Mouse (Mus musculus): Measurements from ENCODE around the gene Olfr1458. TPM values are rescaled to one million over a fixed set of nuclear protein-coding genes. Genes with fewer than 3 reads are reported as not detected.

Gene Olfr1458
- not detected for total RNA-seq (2023)

DNA sequence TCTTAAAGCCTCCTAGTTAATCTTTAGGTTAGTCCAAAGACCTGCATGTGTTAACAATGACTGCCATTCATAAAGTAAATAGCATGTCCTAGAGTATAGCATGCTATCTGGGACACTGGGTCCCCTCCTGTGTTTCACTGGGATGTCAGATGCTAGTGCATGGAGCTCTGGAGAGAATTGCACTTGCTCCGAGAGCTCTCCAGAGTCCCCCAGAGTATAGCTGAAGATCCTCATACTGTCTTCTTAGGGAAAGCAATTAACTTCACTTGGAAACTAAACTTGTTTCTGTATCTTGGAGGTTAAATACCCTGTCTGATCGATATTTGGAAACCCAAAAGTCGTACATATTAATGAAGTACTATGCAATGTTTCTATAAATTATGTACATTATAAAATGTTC lies at the start of gene Olfr1458:
Olfr1458 (minus strand) TSS at position 101 of the 400 bp plus-strand sequence.

DNA sequence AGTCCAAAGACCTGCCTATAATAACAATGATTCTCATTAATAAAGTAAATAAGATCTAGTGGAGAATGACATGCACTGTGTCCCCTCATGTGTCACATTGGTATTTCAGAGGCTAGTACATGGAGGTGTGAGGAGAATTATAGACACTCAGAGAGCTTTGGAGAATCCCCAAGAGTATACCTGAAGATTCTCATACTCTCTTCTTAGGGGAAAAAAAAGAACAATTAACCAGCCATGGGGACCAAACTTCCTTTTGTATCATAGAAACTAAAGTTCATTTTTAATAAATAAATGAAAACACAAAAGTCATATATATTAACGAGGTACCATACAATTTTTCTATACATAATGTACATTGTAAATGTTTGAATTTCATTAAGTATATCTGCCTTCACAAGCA lies 42.9 kb upstream of the Olfr1458 start, which contains the start of gene Olfr1459:
Olfr1459 (minus strand) TSS at position 101 of the 400 bp plus-strand sequence.

DNA sequence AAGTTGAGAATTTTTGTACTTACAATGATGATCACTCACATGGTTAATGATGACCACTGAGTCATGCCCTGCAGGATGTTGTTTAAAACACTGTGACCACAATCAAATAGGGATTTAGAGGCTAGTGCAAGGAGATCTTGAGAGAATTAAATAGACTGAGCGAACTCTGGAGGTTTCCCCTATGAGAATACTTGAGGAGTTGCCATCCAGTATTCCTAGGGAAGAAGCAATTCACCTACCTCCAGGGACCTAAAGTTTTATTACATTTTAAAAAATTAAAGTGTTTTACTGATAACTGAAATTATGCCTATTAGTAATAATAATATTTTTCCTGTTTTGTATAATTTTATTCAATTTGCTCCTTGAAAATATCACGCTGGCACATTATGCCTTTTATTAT lies 8.8 kb downstream of the Olfr1458 start, which contains the start of gene Olfr1457:
Olfr1457 (minus strand) TSS at position 101 of the 400 bp plus-strand sequence.

DNA sequence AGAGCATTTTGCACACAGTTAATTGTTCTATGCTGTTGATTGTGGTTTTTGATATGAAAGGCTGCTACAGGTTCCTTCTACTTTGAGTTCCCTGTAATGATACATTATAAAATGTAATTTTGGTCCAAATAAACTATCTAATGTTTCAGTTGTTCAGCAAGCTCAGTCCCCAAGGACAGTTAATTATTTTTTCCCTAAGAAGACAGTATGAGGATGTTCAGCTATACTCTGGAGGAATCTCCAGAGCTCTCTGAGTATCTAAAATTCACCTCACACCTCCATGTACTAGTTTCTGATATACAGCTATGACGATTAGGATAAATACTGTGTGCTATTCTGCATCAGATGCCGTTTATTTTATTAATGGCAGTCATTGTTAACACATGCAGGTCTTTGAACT lies 46.3 kb downstream of the Olfr1458 start, which contains the start of gene Olfr1454:
Olfr1454 (plus strand) TSS at position 301 of the 400 bp plus-strand sequence.

Other genes starting within 250 kb of the Olfr1458 start
- not detected for gene Olfr1444, start 249.5 kb downstream of the Olfr1458 start, total RNA-seq (2023)
- not detected for gene Olfr1445, start 222.9 kb downstream of the Olfr1458 start, total RNA-seq (2023)
- gene Olfr1446, start 213.3 kb downstream of the Olfr1458 start, total RNA-seq (2023) = not detected
- not detected for gene Olfr1447, start 203.0 kb downstream of the Olfr1458 start, total RNA-seq (2023)
- not detected for gene Olfr1448, start 182.4 kb downstream of the Olfr1458 start, total RNA-seq (2023)
- gene Olfr1449, start 175.9 kb downstream of the Olfr1458 start, total RNA-seq (2023) = not detected
- gene Olfr1450, start 156.5 kb downstream of the Olfr1458 start, total RNA-seq (2023) = not detected
- not detected for gene Olfr1451, start 111.8 kb downstream of the Olfr1458 start, total RNA-seq (2023)
- not detected for gene Olfr1453, start 78.4 kb downstream of the Olfr1458 start, total RNA-seq (2023)
- gene Olfr1454, start 46.2 kb downstream of the Olfr1458 start, total RNA-seq (2023) = not detected
- gene Olfr1457, start 8.9 kb downstream of the Olfr1458 start, total RNA-seq (2023) = not detected
- gene Olfr1459, start 42.8 kb upstream of the Olfr1458 start, total RNA-seq (2023) = not detected
- not detected for gene Olfr1461, start 56.2 kb upstream of the Olfr1458 start, total RNA-seq (2023)
- gene Olfr1462, start 79.0 kb upstream of the Olfr1458 start, total RNA-seq (2023) = not detected
- not detected for gene Olfr1463, start 124.6 kb upstream of the Olfr1458 start, total RNA-seq (2023)
- not detected for gene Olfr1465, start 208.8 kb upstream of the Olfr1458 start, total RNA-seq (2023)
- not detected for gene Olfr1466, start 232.1 kb upstream of the Olfr1458 start, total RNA-seq (2023)

Data from CD4-positive naive resting alpha-beta T cell, adult 76 days (primary cell).